Mouse (Mus musculus) CD4-positive, CD25-positive, alpha-beta regulatory T cell, adult 4 months (primary cell): Measurements from ENCODE around the gene B4galnt3. TPM values are rescaled to one million over a fixed set of nuclear protein-coding genes. Genes with fewer than 3 reads are reported as not detected.

Source experiments
- ATAC-seq: one replicate; pipeline ENCODE4 v1.8.0; 2017
- polyA plus RNA-seq, 2 experiments: library from polyadenylated mRNA; unstranded; fragments of 100-300 nt; shearing (Covaris generic); gene quantifications; one replicate each; pipeline ENCODE4 v1.2.1; 2017

Gene B4galnt3
- polyA plus RNA-seq, 2 experiments from 2014 or later: not detected

DNA sequence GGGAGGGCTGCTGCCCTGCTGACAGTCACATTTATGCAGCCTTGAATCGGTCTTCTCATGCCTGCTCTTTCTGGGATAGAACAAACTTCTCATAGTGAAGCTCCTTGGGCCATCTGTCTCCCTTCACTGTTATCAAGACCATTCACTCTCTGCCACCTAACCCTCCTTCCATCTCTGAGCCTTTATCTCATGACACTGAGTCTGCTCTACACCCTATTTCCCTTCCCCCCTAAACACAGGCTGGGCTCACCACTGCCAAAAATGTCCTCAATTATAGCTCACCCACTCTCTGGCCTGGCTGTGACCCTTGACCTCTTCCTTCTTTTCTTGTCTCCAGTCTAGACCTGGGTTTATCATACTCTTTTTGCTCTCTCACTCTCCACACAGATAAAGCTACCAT lies 77.7 kb downstream of the B4galnt3 start:
- ATAC-seq: no peak

DNA sequence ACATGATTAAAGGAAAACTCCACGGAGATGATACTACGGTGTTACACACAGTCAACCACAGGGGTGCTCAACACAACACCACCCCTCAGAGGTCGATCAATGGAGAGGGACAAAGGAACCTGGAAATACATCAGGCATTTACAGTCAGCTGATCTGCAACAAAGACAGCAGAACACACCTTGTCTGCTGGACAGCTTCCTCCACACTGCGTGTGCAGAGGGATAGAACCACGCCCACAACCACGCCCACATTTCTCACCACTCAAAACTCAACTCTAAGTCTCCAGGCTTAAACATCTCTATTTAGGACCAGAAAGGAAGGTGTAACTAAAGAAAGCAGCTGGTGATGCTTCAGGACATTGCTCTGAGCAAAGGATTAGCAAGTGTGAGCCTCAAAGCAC lies 82.8 kb downstream of the B4galnt3 start:
- ATAC-seq: no peak

DNA sequence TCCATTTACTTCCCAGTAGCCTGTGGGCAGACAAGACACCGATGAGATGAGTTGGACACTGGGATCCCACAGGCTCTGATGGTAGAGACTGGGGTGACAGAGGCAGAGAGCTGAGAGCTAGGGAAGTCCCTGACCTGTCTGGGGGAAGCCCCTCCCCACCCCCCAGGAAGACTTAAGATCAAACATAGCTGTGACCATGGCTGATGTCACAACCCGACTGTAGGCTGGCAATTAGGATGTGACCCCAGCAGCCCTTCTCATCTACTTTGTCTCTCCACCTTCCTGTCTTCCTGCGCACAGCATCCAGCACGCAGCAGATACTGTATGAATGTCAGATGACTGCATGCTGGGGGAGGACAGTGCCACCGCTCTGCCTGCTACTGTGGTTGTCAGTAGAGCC lies 87.8 kb downstream of the B4galnt3 start:
- peak; percentile 93 for ATAC-seq

DNA sequence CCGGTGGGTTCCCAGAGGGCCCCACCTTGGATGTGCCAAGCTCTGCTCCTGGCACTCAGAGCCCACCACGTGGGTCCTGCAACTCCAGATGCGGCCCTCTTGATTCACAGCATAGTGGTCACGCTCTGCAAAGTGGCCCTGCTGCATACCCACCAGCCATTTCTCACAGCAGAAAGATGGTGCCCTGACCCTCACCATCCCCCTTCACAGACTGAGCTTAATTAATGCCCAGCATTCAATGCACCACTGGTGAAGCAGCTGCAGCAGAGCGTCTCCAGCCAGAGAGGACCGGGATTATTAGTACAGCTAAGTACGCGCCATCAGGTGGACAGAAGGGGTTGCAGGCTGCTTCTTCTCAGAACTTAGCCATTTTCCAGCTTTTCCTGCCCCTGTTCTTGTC lies 92.0 kb downstream of the B4galnt3 start:
- no peak for ATAC-seq

DNA sequence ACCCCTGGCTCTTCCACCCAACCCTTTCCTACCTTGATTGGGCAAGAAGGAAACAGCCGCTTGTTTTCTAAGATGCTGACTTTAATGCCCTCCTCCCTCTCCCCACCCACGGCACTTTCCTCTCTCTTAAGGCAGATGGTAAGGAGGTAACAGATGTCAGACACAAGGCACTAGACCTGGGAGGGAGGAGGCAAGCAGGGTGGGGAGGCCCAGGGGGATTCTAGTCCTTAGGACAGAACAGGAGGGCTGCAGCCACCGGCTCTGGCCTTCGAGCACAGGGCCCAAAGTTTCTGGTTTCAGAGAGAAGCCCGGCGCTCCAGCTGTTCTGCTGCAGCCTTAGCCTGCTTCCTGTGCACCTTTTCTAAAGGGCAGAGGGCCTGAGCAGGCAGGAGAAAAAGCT lies 92.4 kb downstream of the B4galnt3 start:
- no peak for ATAC-seq

DNA sequence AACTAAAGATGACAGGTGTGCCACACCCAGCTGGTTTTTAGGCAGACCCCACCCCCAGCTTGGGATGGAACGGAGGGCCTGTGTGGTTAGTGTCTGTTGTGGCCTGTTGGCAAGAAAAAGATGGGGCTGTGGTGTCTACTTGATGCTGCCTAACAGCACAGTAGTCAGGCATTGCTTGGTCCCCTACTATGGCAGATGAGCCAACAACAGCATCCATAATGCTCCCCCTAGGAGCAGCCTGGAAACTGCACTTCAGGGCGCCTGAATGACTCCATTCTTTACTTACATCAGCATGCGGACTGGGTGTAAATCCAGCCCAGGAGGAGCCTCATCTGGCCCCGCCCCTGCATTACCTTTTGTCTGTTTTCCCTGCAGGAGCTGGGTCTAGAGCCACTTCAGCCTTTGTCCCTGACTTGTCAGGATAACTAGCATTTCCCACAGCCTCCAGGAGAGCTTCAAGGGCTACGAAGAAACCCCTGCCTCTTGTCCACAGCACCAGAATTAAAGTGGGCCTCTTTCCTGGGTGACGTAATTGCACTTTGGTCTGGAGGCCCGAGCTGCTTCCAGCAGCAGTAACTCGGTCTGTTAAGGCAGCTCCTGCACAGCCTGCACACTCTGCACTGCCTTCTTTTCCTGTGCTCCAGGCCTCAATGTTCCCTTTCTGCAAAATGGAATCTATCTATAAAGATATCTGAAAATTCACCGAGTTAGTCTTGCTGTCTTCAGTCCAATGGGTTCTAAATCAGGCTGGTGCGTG lies 94.5 kb downstream of the B4galnt3 start:
- peak; percentile 31 for ATAC-seq

DNA sequence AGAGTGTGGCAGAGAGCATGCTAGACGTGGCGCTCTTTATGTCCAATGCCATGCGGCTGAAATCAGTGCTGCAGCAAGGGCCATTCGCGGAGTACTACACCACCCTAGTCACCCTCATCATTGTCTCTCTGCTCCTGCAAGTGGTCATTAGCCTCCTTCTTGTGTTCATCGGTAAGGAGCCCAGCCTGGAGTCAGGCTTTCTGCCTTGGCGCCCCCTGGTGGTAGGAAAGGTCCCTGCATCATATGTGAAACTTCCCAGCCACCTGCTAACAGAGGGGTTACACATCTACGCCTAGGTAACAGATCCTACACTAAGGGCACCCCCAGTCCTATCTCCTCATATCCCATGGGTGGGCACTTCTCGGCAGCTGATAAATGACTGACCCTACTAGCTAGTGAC lies 96.4 kb downstream of the B4galnt3 start:
- ATAC-seq: peak; percentile 25

DNA sequence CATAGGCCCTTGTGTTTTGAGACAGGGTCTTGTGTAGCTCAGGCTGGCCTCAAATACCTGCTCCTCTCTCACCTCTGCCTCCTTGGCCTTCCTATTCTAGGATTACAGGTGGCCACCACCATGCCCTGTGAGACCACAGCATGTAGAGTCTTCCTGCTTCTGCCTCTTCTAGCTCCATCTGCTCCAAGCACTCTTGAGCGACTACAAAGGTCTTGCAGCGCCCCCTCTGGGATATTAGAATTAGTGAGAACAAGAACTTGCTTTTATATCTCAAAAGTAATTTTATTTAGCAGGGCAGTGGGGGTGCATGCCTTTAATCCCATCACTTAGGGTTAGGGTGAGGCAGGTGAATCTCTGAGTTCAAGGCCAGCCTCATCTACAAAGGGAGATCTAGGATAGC lies 97.5 kb downstream of the B4galnt3 start:
- ATAC-seq: peak; percentile 26

DNA sequence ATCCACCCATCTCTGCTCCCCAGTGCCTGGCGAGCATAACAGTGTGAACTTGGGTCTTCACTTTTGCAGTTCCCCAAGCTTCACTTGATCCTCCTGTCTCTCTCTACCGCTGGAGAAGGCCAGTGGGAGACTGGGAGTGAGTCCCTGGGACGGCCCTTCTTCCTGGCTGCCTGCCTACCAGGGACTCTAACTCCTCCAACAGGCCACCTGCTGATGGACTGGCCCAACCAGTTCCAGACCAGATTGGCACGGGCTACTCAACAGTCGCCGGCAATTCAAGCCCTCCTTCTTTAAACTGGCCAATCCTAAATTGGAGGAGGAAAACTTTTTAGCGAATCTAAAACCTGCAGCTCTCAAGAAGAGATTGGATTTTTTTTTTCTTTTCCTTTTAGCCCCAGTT lies 99.4 kb downstream of the B4galnt3 start:
- ATAC-seq: no peak

DNA sequence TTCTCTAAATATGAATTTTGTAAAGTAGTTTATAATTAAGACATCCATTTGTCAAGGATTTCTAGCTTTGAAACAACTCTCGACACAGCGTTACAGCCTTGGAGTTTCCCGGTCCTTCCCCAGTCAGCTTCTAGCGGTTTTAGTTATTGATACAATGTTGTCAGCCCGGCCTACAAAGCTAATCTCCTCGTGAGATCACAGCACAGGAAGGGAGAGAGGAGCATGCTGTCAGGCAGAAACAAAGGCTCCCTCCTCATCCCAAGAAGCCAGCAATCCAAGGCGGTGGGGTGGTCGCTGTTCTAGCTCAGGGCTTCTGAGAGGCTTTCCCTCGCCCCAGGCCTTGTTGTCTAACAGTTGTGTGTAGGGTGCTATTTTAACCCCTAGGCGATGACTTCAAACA lies 100.1 kb downstream of the B4galnt3 start:
- no peak for ATAC-seq

DNA sequence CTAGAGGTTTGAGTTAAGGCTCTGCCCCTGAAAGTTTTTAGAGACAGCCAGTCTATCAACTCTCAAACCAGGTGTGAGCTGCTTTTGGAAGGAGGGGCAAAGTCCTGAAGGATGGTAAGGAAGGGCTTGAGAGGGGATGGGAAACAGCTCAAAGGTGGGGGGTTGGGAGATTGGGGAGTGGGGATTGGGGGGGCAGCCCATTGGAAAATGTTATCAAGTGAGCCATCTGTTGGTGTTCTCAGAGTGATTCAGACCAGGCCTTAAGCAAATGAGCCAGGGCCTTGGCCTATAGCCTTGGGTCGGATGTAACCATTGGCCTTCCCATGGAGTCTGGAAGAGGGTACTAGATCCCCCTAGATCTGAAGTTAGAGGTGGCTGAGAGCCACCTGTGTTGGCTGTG lies 100.6 kb downstream of the B4galnt3 start:
- ATAC-seq: no peak

DNA sequence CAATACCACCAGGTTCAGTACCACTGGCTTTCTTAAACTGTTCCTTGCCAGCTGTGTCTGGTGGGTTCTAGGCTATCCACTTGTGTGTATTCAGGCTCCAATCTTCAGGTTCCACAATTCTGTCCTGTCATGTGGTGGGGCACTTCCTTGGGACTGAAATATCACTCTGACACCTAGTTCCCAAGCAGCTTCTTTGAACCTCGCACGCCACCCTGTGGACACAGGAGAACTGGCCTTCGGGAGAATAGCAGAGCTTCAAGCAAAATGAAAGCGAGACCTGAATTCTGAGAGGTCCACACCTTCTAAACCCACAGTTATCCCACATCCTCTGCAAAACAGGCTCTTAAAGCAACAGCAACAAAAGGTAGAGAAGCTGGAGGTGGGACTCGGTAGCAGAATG lies 101.2 kb downstream of the B4galnt3 start:
- ATAC-seq: peak; percentile 79

DNA sequence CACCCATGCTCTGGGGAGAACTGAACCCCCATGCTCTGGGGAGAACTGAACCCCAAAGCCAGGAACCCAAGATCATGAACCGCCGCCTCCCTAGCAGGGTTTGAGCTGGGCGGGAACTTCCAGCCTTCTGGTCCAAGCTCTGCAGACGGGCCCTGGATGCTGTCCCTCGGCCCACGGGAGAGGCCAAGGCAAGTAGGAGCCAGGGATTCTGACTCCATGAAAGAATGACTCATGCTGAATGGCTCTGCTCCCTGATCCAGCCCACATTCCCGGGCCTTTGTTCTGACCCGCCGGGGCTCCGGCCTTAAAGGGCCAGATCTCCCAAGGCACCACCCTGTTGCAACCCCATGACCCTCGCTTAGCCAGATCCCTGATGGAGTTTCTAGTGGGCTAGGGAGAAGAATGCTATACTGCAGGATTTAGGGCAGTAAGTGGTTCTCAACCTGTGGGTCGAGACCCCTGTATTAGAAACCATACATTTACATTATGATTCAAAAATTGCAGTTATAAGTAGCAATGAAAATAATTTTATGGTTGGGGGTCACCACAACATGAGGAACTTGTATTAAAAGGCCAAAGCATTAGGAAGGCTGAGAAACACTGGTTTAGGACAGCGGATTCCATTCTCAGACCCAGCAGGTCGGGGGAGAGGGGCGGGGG lies 102.0 kb downstream of the B4galnt3 start:
- ATAC-seq: no peak

DNA sequence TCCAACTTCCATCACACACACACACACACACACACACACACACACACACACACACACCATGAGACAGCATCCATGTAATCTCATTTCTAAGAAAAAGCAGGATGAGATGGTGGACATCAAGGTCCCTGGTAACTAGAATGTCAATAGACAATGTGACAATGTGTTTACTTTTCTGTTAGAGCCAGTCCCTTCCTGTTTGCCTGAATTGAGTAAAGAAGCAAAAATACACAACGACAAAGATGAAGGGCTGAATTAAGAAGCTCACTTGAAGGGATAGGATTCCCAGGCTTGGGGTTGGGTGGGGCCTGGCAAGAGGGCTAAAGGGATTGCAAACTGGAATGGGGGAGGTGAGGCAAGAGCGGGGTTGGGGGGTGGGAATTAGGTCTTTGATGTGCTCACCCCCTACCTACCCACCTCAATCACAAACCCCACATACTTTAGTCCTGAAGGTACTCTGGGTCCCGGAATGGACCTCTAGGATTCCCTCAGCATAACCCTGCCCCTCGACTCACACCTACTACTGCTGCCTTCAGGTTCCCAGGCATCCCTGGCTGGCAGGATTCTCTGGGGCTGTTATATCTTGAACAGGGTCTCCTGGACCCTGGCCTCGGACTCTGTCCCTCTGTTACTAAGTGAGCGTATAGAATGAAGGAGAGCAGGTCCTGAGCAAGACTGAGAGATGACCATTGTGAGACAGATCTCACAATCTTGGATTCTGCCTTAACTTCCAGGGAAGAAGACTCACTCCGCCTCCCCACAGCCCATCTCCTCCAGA lies 102.8 kb downstream of the B4galnt3 start:
- ATAC-seq: no peak

DNA sequence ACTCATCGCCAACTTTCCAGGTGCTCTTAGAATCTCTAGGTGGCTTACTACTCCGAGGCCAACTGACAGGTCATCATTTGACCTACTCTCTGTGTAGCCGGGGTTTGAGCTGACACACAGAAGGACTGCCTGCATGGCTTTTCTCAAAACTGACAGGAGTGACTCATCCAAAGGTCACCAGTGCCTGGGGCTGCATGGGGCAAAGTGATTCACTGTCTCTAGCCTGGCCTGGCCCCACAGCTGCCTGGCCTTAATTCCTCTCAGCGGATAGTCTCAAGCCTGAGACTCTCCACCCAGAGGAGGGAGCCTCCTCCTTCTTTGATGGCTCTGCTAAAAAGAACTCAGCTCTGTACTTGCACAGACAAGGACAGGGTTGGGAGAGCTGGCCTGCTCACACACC lies 103.4 kb downstream of the B4galnt3 start:
- no peak for ATAC-seq

DNA sequence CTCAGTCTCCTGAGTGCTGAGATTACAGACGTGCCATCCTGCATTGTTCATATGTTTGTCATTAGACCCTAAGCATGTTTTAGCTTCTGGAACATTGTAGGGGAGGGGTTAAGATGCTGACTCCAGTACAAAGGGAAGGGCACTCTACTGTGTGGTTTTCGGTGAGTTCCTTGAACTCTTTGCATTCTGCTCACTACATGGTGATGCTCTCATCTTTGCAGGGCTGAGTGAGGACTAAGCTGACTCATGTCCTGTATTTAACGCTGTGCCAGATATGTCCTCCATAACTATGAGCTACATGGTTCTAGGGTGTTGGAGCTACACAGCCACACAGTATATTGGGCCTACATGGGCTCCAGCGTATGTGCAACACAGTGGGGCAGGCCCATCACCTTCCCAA lies 104.0 kb downstream of the B4galnt3 start:
- peak; percentile 8 for ATAC-seq

DNA sequence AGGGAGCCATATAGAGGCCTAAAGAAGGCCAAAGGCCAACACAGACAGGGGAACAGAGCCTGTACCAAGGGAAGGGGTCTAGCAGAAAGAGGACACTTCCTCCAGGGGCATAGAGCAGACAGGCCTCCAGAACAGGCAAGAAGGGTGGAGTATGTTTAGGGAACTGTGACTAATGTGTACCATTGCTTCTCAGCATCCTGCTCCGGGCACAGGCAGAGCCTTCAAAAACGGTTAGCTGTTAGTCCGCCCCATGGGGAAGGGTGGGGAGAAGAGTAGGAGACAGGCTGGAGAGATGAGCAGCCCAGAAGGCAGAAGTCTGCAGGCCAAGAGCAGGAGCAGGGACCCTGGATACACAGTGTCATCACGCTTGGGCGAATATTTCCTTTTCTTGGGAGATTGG lies 105.1 kb downstream of the B4galnt3 start:
- no peak for ATAC-seq

DNA sequence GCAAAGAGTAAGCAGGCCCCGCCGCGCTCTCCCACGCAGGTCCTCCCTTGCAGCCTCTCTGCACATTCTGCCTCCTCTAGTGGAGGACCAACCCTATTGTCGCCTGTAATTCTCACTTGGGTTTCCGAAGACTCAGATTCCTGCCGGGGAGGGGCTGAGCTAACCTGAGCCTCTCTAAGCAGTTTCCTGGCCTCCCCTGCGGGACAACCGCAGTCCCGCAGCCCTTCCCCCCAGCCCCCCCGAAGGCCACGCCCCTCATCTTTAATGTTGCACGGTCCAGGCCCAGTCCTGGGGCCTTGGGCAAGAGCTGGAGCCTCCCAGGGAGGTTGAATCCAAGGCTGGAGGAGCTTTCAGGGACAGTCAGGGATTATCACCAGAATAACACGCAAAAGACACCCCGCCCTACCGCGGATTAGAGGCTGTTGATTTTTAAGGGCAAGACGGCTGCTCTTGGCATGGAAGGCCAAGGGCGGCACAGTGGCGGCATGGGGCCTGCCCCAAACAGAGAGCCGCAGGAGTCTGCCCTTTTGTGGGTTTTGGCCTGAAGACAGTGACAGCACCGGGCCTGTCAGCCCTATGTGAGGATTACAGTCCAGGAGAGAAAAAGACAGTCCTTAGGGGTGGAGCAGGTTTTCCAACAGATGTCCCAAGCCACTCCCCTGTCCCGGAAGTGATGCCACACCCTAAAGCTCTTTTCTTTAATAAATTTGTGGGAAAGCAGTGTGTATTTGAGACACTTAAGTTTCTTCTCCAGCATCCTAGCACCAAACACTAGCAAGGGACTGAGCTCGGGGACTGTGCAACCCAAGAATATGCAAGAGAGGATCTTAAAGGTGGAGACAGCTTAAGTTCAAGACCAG lies 105.8 kb downstream of the B4galnt3 start:
- peak; percentile 73 for ATAC-seq

DNA sequence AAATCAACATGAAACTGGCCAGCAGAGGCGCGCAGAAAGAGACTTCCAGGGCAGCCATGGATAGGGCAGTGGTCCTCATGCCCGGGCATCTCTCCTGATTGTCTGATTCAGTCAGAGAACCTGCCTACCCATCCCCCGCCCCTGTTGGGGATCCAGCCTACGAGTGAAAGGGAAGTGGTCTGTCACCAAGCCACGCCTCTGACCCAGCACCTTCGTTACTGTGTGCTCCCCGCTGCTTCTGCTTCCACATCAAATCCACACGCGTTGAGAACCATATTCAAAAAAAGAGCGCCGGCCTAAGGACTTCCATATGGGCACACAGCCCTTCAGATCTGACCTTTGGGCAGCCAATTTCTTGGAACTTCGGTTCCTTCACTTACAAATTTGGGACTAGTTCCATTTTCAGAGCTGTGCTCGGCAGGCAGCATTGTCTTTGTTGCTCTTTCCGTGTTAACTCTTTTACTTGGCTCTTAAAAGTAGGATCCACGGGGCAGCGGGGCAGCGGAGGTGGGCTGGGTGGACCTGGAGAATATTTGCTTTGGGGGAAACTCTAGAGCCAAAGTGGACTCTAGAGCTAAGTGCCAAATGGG lies 106.7 kb downstream of the B4galnt3 start:
- peak; percentile 83 for ATAC-seq

DNA sequence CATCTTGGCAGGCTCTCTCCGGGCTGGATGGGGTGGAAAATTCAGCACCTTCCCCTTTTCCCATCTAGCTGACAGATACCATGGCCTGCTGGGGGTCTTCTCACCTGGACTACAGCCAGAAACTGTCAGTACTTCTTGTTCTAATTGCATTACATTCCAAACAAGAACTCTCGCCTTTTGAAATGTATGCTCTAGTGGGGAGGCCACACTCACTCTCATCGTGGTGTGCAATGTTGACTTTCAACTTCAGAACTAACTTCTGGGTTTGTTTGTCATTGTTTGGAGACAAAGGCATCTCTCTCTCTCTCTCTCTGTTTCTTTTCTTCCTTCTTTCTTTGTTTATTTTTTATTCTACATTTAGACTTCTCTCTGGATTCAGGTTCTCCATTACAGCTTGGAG lies 107.8 kb downstream of the B4galnt3 start:
- no peak for ATAC-seq

DNA sequence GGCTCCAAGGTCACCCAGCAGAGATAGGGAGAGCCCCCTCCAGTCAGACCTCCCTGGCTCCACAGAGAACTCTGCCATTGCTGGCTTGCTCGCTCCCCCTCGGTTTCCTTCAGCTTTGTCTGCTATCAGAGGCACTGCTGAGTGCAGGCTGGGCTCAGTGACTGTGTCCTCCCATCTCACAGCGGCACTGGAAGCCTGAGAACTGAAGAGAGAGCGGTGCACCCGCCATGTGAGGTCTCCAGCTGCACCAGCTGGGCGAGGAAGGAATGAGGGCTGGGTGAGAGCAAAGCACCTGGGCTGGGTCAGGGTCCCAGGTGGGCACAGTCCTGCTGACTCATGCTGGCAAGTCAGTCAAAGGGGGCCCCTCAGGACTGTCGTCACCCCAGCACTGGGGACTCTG lies 108.6 kb downstream of the B4galnt3 start:
- no peak for ATAC-seq

DNA sequence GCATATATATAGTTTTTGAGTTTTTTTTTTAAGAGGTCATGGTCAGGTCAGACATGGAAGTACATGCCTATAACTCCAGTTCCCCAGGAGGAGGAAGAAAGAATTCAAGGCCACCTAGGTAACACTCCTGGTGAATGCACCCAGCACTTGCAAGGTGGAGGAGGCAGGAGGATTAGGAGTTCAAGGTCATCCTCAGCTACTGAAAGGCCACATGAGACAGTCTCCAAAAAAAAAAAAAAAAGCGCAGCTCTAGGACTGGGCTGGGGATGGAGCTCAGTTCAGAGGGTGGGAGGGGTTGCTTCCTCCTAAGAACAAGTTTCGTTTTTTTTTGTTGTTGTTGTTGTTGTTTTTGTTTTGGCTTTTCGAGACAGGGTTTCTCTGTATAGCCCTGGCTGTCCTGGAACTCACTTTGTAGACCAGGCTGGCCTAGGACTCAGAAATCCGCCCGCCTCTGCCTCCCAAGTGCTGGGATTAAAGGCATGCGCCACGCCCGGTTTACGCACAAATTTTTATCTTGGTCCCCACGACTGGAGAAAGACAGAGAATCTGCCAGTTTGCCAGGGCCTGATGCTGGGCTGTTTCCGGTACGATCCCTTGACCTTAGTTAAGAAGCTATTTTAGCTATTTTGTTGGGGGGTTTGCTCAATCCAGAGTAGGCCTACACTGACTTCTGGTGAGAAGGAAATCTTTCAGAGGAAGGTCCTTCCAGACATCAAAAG lies 109.2 kb downstream of the B4galnt3 start:
- no peak for ATAC-seq
